Mouse (Mus musculus): ENCODE data around the gene Fam163a. TPM values are rescaled to one million over a fixed set of nuclear protein-coding genes. Genes with fewer than 3 reads are reported as not detected.
"Not testable (repeated sequence)": the region's sequence is repeated elsewhere in the genome, so short reads cannot be mapped to it uniquely, and the experiment has no call there.

The Fam163a gene
- 0.06 and 0.11 TPM in 2 replicates for polyA plus RNA-seq (2012; rRNA removed)

DNA sequence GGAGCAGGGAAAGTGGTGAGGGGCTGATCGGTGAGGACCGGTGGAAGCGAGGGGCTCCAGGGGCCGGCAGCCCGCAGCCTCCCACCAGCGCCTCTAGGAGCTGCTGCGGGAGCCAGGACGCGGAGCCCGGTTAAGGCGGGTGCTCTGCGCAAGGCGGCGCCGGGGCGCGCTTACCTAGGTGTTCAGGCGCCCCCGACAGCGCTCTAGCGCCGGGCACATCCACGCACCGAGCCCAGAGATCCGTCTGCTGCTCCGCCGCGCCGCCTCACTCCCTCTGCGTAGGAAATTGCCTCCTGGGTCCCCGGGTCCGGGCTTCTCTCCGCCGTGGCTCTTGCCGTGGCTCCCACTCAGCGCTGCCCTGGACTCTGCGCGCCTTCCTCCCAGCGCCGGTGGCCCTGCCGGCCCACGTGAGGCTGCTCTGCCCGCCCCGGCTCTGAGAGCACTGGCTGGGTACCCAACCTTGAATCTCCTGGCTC is at the start of gene Fam163a:
TSS of gene Fam163a (minus strand) at position 371 of the 476 bp plus-strand sequence.
- no peak for DNase-seq (ENCODE audit: low spot score)

DNA sequence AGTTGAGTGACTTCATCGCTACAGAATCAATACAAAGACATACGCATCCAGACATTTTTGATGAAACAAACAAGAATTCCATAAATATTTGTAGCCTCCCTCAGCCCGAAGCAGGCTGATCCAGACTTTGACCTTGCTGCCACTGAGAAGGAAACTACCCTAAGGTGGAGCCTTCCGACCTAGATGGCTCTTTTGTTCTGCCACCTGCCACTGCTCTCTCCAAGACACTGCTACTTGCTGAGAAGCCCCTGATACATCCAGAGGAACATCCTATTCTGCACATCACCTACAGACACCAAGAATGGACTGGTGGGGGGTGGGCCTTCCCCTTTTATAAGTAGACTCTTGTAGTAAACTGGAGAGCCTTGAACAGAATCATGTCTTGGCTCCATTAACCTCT is 46.3 kb upstream of the Fam163a start:
- DNase-seq (ENCODE audit: low spot score): not testable (repeated sequence)

DNA sequence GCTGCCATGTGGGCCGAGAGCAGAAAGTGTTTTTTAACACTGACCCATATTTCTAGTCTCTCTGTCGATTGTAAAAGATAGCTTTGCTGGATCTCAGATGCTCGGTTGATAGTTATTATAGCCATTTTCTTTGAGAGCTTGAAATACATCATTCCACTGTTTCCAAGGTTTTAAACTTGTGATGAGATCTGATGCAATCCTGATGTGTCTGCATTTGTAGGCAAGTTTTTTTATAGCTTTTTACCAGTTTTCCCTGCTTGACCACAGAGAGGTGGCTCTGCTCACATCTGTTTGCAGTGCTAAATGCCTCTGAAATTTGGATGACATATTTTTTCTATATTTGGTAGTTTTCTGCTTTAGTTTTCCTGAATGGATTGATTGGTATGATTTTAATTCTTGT is 43.1 kb upstream of the Fam163a start:
- no peak for DNase-seq (ENCODE audit: low spot score)

DNA sequence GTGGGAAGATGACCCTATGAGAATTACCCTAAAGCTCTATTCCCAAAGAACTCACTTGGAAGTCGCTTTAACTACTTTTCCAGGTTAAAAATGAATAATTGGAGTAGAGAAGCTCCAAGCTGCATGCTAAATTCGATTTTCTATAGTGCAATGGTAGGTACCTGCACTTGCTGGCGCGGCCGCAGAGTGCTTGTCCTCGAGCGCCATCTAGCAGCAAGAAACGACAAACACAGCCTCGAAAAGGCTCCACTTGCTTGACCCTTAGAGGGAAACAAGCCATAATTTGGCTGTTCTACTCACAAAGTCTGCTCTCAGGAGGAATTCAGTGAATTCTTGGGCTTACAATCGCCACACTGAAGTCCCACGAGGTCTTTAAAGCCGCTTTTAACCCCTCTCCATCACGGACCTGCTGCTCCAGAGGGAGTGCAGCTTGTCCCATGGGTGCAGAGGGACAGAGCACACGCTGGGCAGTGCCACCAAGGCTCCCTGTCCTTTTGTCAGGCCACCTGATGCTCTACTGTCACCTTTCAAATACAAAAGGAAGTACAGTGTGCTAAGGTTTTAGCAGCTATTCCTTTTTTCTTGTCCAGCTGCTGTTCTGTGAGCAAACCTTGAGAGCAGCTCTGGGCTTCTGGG is 37.0 kb upstream of the Fam163a start:
- DNase-seq (ENCODE audit: low spot score): no peak

DNA sequence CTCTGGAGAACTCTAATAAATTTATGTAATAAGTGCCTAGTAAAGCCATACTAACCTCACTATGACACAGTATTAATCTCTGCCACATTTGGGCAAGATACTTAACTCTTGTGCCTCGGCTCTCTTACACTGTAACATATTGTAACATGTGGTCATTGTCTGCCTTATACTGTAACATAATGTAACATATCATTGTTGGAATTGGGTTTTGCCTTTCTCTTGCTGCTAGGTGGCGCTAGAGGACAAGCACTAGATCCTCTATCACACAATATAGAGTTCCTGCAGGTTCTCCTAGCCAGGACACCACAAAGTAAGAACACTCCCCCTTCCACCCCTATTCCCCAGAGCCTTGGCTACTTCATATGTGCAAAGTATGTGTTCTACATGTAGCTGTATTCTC is 36.2 kb upstream of the Fam163a start:
- DNase-seq (ENCODE audit: low spot score): no peak

DNA sequence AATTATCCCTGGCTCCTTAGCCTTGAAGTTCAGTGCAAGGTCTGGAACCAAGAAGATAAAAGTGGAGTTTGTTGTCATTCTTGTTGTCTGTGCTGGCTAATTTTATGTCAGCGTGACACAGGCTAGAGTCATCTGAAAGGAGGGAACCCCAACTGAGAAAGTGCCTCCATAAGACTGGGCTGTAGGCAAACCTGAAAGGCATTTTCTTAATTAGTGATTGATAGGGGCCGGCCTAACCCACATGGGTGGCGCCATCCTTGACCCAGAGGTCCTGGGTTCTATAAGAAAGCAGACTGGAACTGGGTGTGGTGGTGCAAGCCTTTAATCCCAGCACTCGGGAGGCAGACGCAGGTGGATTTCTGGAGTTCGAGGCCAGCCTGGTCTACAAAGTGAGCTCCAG is 26.3 kb upstream of the Fam163a start:
- DNase-seq (ENCODE audit: low spot score): no peak

DNA sequence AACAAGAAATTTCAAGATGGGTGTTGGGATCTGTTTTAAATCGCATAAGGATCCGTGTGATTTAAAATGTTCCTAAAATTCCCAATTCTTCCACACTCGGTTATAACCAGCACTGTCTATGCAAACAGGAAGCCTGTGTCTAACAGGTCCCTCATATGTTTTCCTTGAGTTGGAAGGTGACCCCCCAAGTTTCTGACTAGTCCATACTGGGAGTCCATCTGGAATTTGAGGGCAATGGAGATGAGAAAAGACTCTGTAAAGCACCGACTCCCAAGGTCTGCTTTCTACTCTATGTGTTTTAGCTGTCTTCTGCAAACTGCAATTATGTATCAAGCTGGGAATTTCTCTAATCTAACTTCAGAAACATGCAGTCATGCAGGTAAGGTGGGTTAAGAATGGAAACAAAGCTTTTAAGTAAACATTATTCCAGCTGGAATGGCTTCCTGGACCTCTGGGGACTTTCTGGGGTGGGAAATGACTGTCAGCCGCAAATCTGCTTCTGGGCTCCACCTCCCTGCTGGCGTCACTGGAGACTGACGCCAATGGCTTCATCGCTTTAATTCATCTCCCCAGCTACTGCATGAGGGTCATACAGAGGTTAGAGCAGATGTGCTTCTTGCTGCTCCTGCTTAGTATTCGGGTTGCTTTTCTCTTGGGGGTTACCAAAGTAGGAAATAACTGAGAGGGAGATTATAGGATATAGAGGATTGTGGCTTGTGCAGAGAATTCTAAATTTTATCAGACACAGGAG is 25.7 kb upstream of the Fam163a start:
- DNase-seq (ENCODE audit: low spot score): no peak

DNA sequence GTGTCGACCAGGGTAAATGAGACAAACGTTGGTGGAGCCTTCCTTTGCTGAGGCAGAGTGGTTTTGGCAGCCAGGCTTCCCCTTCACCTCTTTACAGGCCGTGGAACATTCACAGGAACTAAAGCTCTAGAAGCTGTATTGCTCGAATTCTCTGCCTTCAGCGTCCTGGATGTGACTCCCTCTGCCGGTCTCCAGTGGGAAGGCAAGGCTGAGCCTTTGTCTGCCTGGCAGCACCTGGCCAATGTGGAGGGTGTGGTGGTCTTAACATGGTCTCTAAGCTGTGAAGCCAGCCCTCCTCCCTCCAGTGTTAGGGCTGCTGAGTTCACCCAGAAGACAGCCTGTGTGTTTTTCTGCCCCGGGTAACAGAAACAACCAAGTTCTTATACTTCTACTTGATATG is 24.6 kb upstream of the Fam163a start:
- DNase-seq (ENCODE audit: low spot score): no peak

DNA sequence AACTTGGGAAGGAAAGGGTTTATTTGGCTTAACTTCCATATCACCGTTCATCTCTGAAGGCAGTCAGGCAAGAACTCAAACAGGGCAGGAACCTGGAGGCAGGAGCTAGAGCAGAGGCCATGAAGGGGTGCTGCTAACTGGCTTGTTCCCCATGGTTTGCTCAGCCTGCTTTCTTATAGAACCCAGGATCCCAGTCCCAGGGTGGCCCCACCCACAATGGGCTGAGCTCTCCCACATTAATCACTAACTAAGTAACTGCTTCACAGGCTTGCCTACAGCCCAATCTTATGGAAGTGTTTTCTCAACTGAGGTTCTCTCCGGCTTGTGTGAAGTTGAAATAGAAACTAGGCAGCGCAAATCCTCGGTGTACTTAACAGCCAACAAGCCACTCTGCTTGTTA is 23.9 kb upstream of the Fam163a start:
- no peak for DNase-seq (ENCODE audit: low spot score)

DNA sequence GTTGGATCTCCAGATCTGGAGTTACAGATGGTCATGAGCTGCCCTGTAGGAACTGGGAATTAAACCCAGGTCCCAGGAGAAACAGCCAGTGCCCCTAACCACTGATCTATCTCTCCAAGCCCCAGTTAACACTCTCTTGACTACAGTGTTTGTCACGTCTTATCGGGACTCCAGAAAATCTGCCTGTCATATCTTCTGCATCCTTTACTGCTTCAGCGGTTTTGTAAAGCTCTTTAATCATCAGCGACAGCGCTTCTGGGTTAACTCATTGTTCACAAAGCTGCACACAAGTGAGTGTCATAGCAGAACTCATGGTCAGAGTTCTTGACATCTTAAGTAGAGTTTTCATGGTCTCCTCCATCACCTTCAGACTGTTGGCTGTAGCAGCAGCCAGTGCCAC is 22.1 kb upstream of the Fam163a start:
- DNase-seq (ENCODE audit: low spot score): no peak

DNA sequence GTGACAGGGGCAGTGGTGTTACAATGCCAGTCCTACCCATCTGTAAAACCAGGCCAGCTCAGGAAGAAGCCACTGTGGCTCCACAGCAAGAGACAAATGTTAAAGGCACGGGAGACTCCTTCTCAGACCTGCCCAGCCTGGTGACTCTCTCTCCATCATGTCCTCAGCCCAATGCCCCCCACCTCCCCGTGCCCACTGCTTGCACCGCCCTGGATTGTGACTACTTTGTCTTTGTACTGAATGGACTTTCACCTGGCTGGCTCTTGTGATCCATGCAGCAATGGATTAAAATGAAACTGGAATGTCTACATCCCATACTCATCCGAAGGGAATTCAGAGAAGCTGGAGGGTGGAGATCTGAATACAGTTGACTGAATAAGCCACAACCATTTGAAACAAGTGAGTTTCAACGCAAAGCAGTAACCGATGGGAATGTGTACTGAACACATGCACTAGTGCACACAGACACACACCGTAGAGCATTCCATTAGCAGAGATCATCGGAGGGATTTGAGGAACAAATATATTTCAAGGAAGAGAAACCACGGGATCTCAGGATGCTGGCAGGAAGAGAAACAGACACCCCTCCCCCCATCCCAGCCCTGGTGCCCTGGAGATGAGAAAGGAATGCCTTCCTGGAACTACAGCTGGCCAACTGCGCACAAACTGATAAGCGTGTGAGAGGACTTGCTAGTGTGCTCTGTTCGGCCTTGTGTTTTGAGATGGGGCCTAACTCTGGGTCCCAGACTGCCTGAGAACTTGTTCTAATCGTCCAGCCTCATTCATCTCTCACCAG is 17.6 kb upstream of the Fam163a start:
- no peak for DNase-seq (ENCODE audit: low spot score)

DNA sequence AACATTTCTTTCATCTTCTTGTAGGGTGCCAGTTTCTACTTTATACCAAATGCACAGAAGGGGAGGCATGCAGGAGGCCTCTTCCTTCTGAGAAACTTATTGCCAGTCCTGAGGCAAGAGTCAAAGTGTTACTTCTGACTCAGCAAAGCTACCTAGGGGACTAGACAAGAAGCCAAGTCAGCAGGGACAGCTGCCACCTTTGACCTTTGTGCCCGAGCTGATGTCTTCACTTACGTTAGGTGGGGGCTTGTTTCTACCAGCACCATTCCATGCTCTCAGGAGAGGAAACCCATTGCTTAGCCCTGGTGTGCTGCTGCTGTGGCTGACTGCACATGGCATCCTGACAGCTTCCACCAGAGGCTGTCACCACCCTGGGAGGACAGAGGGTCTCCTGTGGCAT is 16.5 kb upstream of the Fam163a start:
- no peak for DNase-seq (ENCODE audit: low spot score)

DNA sequence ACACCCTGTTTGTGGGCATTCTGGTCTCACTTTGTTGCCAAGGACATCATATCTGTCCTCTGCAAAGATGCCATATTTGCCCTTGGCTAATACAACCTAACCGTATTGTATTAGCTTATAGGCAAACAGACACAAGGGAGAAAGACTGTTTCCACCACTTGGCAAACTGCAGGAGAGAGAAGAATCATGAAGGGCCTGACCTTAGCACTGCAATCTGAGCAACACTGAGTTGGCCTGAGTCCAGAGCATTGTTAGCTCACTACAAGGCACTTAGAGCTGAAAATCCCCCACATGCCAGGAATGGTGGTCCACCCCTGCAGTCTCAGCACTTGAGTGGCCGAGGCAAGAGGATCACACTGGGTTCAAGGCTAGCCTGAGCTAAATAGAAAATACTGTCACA is 13.7 kb upstream of the Fam163a start:
- DNase-seq (ENCODE audit: low spot score): no peak

DNA sequence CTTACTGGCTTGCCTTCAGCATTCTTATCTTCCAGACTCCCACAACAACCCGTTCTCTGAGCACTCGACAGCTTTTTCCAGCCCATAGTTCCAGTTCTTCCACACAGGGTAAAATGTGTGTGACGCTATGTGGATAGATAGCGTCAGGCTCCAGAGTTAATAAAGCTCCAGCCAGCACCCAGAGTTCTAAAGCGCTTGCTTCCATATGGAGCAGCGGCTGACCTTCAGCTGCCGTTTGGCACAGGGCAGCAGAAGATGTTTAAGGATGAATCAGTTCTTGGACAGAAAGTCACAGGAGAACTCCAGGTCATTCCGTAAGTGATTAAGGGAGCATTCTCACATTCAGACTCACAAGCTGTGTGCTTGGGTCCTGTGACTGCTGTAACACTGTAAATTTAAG is 13.1 kb upstream of the Fam163a start:
- DNase-seq (ENCODE audit: low spot score): no peak

DNA sequence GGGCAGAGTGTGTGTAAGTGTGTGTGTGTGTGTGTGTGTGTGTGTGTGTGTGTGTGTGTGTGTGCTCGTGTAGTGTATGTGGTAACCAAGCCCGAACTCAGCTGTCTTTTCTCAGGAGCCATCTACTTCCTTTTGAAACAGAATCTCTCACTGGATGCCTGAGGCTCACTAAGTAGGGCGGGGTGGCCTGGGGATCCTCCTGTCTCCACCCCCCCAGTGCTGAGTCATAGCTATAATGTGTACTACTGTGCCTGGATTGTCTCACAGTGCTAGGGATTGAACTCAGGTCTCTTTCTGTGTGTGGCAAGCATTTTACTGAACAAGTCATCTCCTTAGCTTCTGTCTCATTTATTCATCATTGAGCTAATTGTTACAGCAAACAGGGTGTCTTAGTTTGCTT is 12.6 kb upstream of the Fam163a start:
- DNase-seq (ENCODE audit: low spot score): no peak

DNA sequence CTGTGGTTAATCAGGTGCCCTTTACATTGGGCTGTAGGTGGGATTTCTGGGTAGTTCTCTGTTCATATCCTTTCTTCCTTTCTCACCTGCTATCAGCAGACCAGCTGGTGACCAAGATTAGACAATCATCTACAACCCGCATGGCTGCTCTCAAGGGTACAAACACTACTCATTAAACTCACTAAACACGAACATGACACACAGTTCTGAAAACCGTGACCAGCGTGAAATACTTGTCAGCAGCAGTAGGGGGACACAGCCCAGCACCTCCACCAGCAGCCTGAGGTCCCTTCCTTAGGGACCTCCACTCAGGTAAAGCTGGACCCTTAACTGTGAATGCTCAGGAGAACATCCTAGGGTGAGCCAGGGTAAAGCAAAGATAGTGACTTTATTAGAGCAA is 11.4 kb upstream of the Fam163a start:
- DNase-seq (ENCODE audit: low spot score): no peak

DNA sequence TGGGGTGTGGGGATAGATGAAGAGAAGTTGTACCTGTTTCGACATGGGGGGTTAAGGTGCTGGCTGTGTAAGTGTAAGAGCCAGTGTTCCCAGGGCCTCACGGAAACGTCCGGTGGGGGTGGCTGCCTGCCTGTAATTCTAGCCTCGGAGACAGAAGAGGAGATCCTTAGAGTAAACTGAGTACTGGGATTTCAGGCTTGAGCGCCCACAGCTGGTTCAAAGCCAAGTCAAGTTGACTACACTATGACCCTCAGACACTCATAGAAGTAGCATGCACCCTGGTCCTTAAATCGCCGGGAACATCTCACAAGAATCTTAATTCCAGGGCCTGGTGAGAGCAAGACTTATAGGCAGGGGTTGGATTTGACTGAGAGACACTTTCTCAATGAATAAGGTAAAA is 9.8 kb upstream of the Fam163a start:
- DNase-seq (ENCODE audit: low spot score): no peak

DNA sequence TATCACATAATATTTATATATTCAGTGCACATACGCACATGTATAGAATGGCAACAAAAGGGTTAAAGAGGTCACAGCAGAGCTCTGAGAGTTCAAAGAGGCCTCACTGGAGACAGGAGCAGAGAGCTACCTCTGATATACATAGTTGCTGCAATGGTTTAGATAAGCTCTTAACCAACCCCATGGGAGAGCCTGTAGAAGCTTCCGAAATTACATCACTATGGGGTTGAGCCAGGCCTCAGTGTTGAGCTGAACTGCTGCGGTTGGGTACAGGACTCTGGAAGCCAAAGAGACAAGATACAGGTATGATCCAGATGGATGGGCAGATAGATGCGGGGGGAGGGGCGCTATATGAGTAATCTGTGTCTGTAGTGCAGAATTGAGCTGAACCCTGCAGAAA is 8.1 kb upstream of the Fam163a start:
- no peak for DNase-seq (ENCODE audit: low spot score)

DNA sequence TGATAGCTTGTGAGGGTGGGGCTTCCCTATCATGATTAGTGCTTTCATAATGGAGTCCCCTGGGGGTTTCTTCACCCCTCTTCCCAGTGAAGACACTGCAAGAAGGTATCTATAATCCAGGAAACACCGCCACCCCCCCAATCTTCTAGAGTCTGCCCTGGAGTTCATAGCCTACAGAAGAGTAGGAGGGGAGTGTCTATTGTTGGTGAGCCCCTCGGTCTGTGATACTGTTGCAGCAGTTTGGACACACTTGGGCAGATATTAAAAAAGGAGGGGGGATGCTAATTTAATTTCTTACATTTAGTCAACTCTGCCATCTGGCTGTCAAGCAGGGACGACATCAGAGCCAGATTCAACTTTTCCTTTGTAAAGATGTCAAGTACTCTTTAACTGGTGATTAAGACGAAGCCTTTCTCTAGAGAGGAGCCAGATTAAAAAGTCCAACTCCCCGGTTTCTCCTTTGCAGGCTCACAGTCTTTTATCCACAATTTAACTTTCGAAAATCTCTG is 7.0 kb upstream of the Fam163a start:
- no peak for DNase-seq (ENCODE audit: low spot score)

DNA sequence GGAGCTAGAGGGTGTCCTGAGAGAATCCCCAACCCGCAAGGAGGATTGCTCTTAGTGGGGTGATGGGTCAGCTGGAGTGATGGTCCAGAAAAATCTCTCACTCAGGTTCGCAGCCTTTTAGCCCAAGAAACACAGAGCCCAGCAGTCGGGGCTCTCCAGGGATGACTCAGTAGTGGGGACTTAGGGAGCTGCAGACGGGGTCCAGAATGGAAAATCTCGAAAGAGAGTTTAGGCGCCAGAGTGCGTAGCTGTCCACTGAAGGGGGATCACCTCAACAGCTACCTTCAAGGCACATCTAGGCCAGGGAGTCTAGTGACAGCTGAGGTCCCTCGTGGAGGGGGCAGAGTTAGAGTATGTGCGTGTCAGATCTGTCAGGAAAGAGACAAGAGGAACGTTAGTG is 338 bp upstream of the Fam163a start:
- no peak for DNase-seq (ENCODE audit: low spot score)

DNA sequence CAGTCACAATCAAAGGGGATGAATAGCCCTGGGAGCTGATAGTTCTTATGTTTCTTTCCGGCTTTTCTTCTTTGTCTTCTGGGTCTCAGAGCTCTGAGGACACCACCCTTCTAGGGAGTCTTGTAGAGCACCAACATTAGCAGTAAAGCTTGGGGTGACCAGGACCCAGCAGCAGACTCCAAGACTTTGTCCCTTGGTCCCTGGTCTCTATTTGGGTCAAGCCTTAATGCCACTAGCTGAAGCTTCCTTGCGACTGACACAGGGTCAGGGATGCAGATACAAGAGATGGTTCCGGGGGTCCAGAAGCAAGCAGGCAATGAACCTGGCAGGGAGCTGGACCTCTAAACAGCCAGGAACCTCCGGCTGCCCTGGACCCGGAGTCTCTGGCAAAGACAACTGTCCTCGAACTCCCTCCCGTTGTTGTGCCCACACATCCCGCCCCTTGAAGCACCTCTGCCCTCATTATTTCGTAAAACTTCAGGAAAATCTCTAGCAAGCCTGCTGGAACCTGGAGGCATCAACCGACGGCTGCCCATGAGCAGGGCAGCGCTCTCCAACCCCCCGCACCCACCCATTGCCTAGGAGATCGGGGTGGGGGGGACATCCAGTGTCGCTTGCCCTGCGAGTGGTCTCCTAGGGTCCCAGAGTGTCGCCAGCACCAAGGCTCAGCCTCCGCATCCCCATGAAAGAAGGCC is 718 bp downstream of the Fam163a start:
- no peak for DNase-seq (ENCODE audit: low spot score)

DNA sequence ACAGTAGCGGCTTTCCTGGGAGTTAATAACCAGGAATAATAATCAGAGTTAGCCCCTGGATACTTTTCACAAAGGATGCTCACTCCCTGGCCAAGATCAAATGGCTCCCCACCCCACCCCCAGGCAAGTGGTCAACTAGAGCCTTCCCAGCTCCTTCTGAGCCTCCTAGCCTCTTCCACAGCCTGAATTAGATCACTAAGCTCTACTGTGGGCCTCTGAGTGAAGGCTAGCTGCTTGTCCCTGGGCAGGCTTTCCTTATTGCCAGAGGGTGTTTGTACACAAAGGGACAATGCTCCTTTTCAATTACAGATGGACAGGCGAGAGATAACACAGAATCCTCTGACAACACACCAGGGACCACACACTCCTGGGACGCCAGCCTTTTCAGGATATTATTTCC is 2.2 kb downstream of the Fam163a start:
- DNase-seq (ENCODE audit: low spot score): no peak
